23 mouse cellular contexts compared by ENCODE assay signal in the genomic region with DNA sequence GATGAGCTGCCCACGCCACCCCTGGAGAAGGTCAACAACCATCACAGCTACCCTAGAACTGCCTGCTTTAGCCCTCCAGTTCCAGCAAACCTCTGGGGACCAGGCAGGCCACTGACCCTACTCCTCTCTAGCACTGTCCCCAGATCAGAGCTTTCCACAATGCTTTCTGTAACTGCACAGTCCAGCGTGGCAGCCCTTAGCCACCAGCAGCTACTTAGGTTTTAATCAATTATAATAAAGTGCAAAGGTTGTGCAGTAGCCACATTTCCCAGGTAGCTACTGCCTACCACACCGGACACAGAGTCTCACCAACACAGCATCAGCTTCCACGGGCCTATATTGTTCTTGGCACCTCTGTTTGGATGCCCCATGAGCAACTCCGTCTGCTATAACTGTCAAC. TPM values are rescaled to one million over a fixed set of nuclear protein-coding genes. Genes with fewer than 3 reads are reported as not detected.
DNase-seq lines count a peak whose midpoint lies in the region; ATAC-seq and TF ChIP-seq lines count a peak whose summit lies in the region.
"Had no signal": no experiment of that assay in that cellular context is flagged by ENCODE, and none has a peak within 500 bp of the region (broad histone marks: within the 10 kb centered on the region; RNA-seq: fewer than 3 reads in every experiment).

No protein-coding gene starts in this region.

- no peak overlapping the region for H3K4me2 ChIP-seq in forebrain, embryonic 12.5 days
- H3K4me2 ChIP-seq in intestine, embryonic 14.5 days (ENCODE audit: low read length): no peak overlapping the region
- no peak overlapping the region for H3K4me2 ChIP-seq in intestine, postnatal 0 days (replicated peaks; ENCODE audit: low read depth)
- no peak overlapping the region for H3K4me2 ChIP-seq in midbrain, embryonic 11.5 days
- H3K4me2 ChIP-seq in midbrain, embryonic 14.5 days (ENCODE audit: low read length): no peak overlapping the region

- H3K27ac ChIP-seq in forebrain, embryonic 10.5 days: no peak overlapping the region
- no peak overlapping the region for H3K27ac ChIP-seq in forebrain, embryonic 12.5 days
- no peak overlapping the region for H3K27ac ChIP-seq in intestine, embryonic 14.5 days (ENCODE audit: low read depth)
- H3K27ac ChIP-seq in intestine, postnatal 0 days (ENCODE audit: low read depth, low read length): no peak overlapping the region
- H3K27ac ChIP-seq in midbrain, embryonic 11.5 days (ENCODE audit: low read depth, low read length): no peak overlapping the region
- H3K27ac ChIP-seq in midbrain, embryonic 14.5 days (replicated peaks; ENCODE audit: low read depth, low read length): no peak overlapping the region

- no peaks in the 10 kb centered on the region for H3K9me3 ChIP-seq in forebrain, embryonic 10.5 days
- no peaks in the 10 kb centered on the region for H3K9me3 ChIP-seq in forebrain, embryonic 12.5 days
- H3K9me3 ChIP-seq in intestine, embryonic 14.5 days (ENCODE audit: control insufficient read depth, low read length): no peaks in the 10 kb centered on the region
- H3K9me3 ChIP-seq in intestine, postnatal 0 days (ENCODE audit: control insufficient read depth): no peaks in the 10 kb centered on the region
- H3K9me3 ChIP-seq in midbrain, embryonic 11.5 days (ENCODE audit: control insufficient read depth, low read length): no peaks in the 10 kb centered on the region
- H3K9me3 ChIP-seq in midbrain, embryonic 14.5 days (ENCODE audit: control insufficient read depth, low read length): no peaks in the 10 kb centered on the region
- H3K9me3 ChIP-seq: G1E had no signal

- H3K27me3 ChIP-seq in forebrain, embryonic 10.5 days (ENCODE audit: poor library complexity, severe bottlenecking): peaks cover 11% of the 10 kb centered on the region; the same call in 1 of the 2 replicates
- H3K27me3 ChIP-seq in forebrain, embryonic 12.5 days: peaks cover 11% of the 10 kb centered on the region; the same call in 1 of the 2 replicates
- H3K27me3 ChIP-seq in intestine, embryonic 14.5 days (replicated peaks; ENCODE audit: control insufficient read depth, insufficient read depth, low read length): no peaks in the 10 kb centered on the region
- H3K27me3 ChIP-seq in intestine, postnatal 0 days (replicated peaks; ENCODE audit: control insufficient read depth, insufficient read depth, low read length): no peaks in the 10 kb centered on the region
- H3K27me3 ChIP-seq in midbrain, embryonic 11.5 days (ENCODE audit: control insufficient read depth, insufficient read depth, low read length): no peaks in the 10 kb centered on the region
- H3K27me3 ChIP-seq in midbrain, embryonic 14.5 days (ENCODE audit: control insufficient read depth, insufficient read depth, low read length): no peaks in the 10 kb centered on the region
- H3K27me3 ChIP-seq: CH12.LX, Patski had no signal

- no peak for ATAC-seq in forebrain, embryonic 12.5 days (ENCODE audit: low FRiP score)
- ATAC-seq in intestine, embryonic 14.5 days (replicated peaks; ENCODE audit: low FRiP score, low TSS enrichment, low read depth): no peak
- ATAC-seq in intestine, postnatal 0 days: no peak
- ATAC-seq in midbrain, embryonic 11.5 days (ENCODE audit: low FRiP score): no peak
- ATAC-seq in midbrain, embryonic 14.5 days (ENCODE audit: low FRiP score, low TSS enrichment): no peak
- ATAC-seq: activated CD4-positive, CD25-positive, alpha-beta regulatory T cell, adult 4 months; CD4-positive, CD25-positive, alpha-beta regulatory T cell, adult 4 months; Patski had no signal

- no peaks in the 10 kb centered on the region for H3K36me3 ChIP-seq in forebrain, embryonic 10.5 days (replicated peaks)
- no peaks in the 10 kb centered on the region for H3K36me3 ChIP-seq in forebrain, embryonic 12.5 days (replicated peaks)
- H3K36me3 ChIP-seq in intestine, embryonic 14.5 days (ENCODE audit: control insufficient read depth, insufficient read depth, low read length): no peaks in the 10 kb centered on the region
- no peaks in the 10 kb centered on the region for H3K36me3 ChIP-seq in intestine, postnatal 0 days (ENCODE audit: control insufficient read depth, insufficient read depth)
- no peaks in the 10 kb centered on the region for H3K36me3 ChIP-seq in midbrain, embryonic 11.5 days (ENCODE audit: control insufficient read depth, insufficient read depth, low read length)
- no peaks in the 10 kb centered on the region for H3K36me3 ChIP-seq in midbrain, embryonic 14.5 days (ENCODE audit: control insufficient read depth, insufficient read depth, low read length)
- H3K36me3 ChIP-seq: G1E had no signal

- intact Hi-C loops in heart, postnatal 14 days (cut with DNase I): no loop called here

- peaks cover 10% of the 10 kb centered on the region for H3K4me1 ChIP-seq in forebrain, embryonic 10.5 days
- peaks cover 4% of the 10 kb centered on the region; the same call in 1 of the 2 replicates for H3K4me1 ChIP-seq in forebrain, embryonic 12.5 days
- no peaks in the 10 kb centered on the region for H3K4me1 ChIP-seq in intestine, embryonic 14.5 days (replicated peaks; ENCODE audit: control insufficient read depth, insufficient read depth, low read length)
- H3K4me1 ChIP-seq in intestine, postnatal 0 days (replicated peaks; ENCODE audit: control insufficient read depth, insufficient read depth, low read length): no peaks in the 10 kb centered on the region
- no peaks in the 10 kb centered on the region for H3K4me1 ChIP-seq in midbrain, embryonic 11.5 days (ENCODE audit: control insufficient read depth, insufficient read depth, low read length)
- H3K4me1 ChIP-seq in midbrain, embryonic 14.5 days (ENCODE audit: control insufficient read depth, insufficient read depth, low read length): no peaks in the 10 kb centered on the region

- H3K9ac ChIP-seq in forebrain, embryonic 12.5 days: no peak overlapping the region
- no peak overlapping the region for H3K9ac ChIP-seq in intestine, embryonic 14.5 days (ENCODE audit: low read length)
- H3K9ac ChIP-seq in intestine, postnatal 0 days (ENCODE audit: low read depth, low read length): no peak overlapping the region
- no peak overlapping the region for H3K9ac ChIP-seq in midbrain, embryonic 11.5 days (ENCODE audit: low read length)
- H3K9ac ChIP-seq in midbrain, embryonic 14.5 days (replicated peaks; ENCODE audit: low read length): no peak overlapping the region

- TF ChIP-seq CTCF in intestine, postnatal 0 days (IDR thresholded peaks at IDR 0.05; ENCODE audit: low read depth): no peak

- DNase-seq in forebrain, embryonic 10.5 days (ENCODE audit: extremely low spot score, low spot score): peak; percentile 11
- DNase-seq in heart, adult 11 months: peak; percentile 75
- no peak for DNase-seq in heart, postnatal 14 days
- DNase-seq in intestine, embryonic 14.5 days (ENCODE audit: low spot score): peak; percentile 34
- DNase-seq in midbrain, embryonic 11.5 days (ENCODE audit: low spot score, missing footprints): peak; percentile 65
- DNase-seq in midbrain, embryonic 14.5 days: no peak
- DNase-seq: adrenal gland, adult 2 months; adrenal gland, adult 8-10 months; adrenal gland, postnatal 10 days; adrenal gland, postnatal 14 days; adrenal gland, postnatal 25 days; adrenal gland, postnatal 36 days; B cell, adult 2 months; cerebellum, adult 11 months; cerebellum, adult 11-12 months had no signal

- 92% methylated on average over 5 of the region's 5 CpGs for WGBS in forebrain, embryonic 10.5 days
- WGBS in forebrain, embryonic 12.5 days: 82% methylated on average over 5 of the region's 5 CpGs
- WGBS in intestine, embryonic 14.5 days: 90% methylated on average over 5 of the region's 5 CpGs
- 89% methylated on average over 5 of the region's 5 CpGs for WGBS in intestine, postnatal 0 days
- WGBS in midbrain, embryonic 11.5 days: 83% methylated on average over 5 of the region's 5 CpGs
- WGBS in midbrain, embryonic 14.5 days: 90% methylated on average over 5 of the region's 5 CpGs

- no peak overlapping the region for H3K4me3 ChIP-seq in forebrain, embryonic 10.5 days
- H3K4me3 ChIP-seq in forebrain, embryonic 12.5 days (replicated peaks): no peak overlapping the region
- H3K4me3 ChIP-seq in intestine, embryonic 14.5 days (ENCODE audit: low read depth, low read length): no peak overlapping the region
- no peak overlapping the region for H3K4me3 ChIP-seq in intestine, postnatal 0 days (ENCODE audit: low read depth, low read length)
- H3K4me3 ChIP-seq in midbrain, embryonic 11.5 days (ENCODE audit: low read depth, low read length): no peak overlapping the region
- no peak overlapping the region for H3K4me3 ChIP-seq in midbrain, embryonic 14.5 days (replicated peaks; ENCODE audit: low read depth, low read length)

RNA-seq across cellular contexts. Expression of a gene that starts 11.3 kb away (rescaled TPM):
- polyA plus RNA-seq in forebrain, embryonic 10.5 days (2016; fragmentation: Nextera tagmentation; extraction: Ambion mirVana): 4.1 and 4.7 TPM in 2 replicates
- polyA plus RNA-seq in forebrain, embryonic 12.5 days (2016; fragmentation: Nextera tagmentation; extraction: Ambion mirVana): 11.2 and 14.2 TPM in 2 replicates
- 1 to 10 TPM; 2.2 to 2.4 TPM for total RNA-seq in heart, postnatal 14 days (2021)
- 18.2 and 18.7 TPM in 2 replicates for polyA plus RNA-seq in intestine, embryonic 14.5 days (2014; fragmentation: Nextera tagmentation; extraction: Ambion mirVana)
- 11.0 and 11.8 TPM in 2 replicates for polyA plus RNA-seq in intestine, postnatal 0 days (2015; fragmentation: Nextera tagmentation; extraction: Ambion mirVana)
- polyA plus RNA-seq in midbrain, embryonic 11.5 days (2014; fragmentation: Nextera tagmentation; extraction: Ambion mirVana): 1.4 and 2.7 TPM in 2 replicates
- 32.1 and 36.9 TPM in 2 replicates for polyA plus RNA-seq in midbrain, embryonic 14.5 days (2014; fragmentation: Nextera tagmentation; extraction: Ambion mirVana)
- total RNA-seq: MEL had no signal
- polyA plus RNA-seq: G1E had no signal

Comparison
In these comparisons a context has a peak if more than half of its experiments do, and no peak if none do; other contexts are left out.
1. DNase-seq: peak in forebrain, embryonic 10.5 days (single experiment), heart, adult 11 months (single experiment), intestine, embryonic 14.5 days (single experiment) and midbrain, embryonic 11.5 days (single experiment); none in heart, postnatal 14 days (0 of 2) and midbrain, embryonic 14.5 days (single experiment).